Mouse (Mus musculus) central nervous system, embryonic 18 days (tissue): ENCODE measurements around the gene Nmu. TPM values are rescaled to one million over a fixed set of nuclear protein-coding genes. Genes with fewer than 3 reads are reported as not detected.

ENCODE experiments used
- polyA plus RNA-seq: library from polyadenylated mRNA; depleted of rRNA; stranded (reverse); fragments of >200 nt; gene quantifications from 2 replicates; pipeline ENCODE4 v1.2.3, GENCODE M21; 2012; rRNA removed

Nmu gene
- polyA plus RNA-seq: 0.27 and 0.33 TPM in 2 replicates

DNA sequence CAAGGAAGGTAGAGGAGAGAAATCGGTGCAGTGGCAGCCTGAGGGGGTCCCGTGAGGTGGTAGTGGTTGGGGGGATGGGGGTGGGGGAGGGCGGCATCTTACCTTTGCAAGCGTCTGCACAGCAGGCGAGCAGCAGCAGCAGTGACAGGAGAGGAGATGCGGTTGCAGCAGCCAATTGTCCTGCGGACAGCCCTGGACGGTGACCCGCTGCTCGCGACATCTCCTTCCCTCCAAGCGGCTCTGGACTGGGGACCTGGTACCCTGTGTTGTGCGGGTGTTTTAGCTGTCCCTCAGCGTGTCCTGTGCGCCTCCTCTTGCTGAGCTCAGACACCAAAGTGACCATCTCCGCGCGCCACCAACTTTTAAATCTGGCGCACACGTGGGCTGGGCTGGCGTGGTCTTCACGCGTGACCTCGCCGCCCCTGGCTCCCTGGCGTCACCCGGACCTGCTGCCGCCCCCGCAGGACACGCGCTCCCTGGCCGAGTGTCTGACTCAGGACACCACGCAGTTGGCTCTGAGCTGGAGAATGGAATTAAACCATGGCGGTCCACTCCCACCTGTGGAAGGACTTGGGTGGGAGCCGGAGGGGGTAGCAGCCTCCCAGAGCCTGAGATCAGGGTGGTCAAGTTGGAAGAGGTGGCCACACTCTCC lies at the start of gene Nmu:
Gene Nmu, minus strand, starts transcription at position 336 of the 652 bp plus-strand sequence.

DNA sequence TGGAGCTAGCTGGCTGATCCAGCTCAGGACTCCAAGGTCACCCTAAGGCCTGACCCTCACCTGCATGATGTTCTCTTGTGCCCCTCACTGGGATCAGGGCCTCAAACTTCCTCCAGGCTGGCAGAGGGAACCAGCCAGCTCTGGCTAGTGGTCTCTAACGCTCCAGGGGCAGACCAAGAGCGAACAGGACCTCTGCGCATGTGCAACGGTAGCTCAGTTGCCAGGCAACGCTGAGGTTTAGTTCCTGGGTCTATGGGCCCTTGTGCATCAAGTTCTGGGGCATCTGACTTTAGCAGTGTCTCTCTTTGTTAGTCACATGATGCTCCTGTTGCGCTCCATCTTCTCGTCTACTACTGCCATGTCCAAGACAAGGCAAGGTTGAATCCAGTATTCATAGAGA lies 32.6 kb downstream of the Nmu start, which contains the start of gene Pdcl2:
Gene Pdcl2, minus strand, starts transcription at position 204 of the 400 bp plus-strand sequence.

DNA sequence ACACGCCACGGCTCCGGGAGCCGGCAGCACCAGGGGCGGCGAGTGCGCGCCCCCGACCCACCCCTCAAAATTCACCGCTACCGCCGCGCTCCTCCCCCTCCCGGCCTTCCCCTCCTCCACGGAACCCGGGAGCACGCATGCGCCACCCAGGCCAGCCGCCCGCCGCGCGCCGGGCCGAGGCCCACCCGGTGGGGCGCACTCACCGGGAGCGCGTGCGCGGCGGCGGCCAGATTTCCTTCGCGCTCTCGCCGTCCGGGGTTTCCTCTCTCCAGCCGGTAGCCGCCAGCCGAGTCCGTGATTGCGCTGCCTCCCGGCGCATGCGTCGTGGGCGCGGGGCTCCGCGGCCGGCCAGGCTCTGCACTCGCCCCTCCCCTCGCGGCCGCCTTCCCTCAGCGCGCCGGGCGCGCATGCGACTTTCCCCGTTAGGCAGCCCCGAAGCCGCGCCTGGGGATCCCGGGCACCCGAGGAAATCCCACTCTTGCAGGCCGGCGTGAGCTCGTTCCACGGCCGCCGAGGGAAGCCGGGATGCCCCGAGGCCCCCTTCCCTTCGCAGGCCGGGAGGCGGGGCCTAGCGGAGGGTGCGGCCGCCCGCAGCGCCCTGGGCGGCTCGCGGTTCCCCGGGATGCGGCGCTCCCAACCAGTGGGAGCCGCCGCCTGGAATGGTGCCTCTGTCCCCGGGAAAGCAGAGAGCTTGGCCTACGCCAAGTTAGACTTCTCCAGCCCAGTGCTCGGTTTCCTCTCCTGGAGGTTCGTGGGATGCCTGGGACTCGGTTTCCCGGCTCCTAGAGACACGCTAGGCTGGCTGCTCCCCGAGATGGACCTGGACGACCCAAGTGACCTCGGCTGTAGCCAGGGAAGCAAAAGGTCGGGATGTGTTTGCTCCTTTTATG lies 58.9 kb downstream of the Nmu start, which contains the start of gene Clock:
Gene Clock, minus strand, starts transcription at position 341 of the 890 bp plus-strand sequence.

Other genes with a start within 250 kb of the Nmu start
- 14.3 and 14.5 TPM in 2 replicates for gene Srd5a3, start 223.5 kb downstream of the Nmu start, polyA plus RNA-seq
- 57.8 and 67.3 TPM in 2 replicates for gene Tmem165, start 179.9 kb downstream of the Nmu start, polyA plus RNA-seq
- 13.9 and 14.8 TPM in 2 replicates for gene Clock, start 59.0 kb downstream of the Nmu start, polyA plus RNA-seq
- gene Pdcl2, start 32.6 kb downstream of the Nmu start, polyA plus RNA-seq: not detected in 2 replicates
- gene Gm7271, start 120.3 kb upstream of the Nmu start, polyA plus RNA-seq: 1.4 TPM in 1 of 2 replicates, not detected in the other
- 119 and 125 TPM in 2 replicates for gene Exoc1, start 165.5 kb upstream of the Nmu start, polyA plus RNA-seq
- 5.9 and 6.5 TPM in 2 replicates for gene Cep135, start 224.9 kb upstream of the Nmu start, polyA plus RNA-seq